Mouse (Mus musculus): ENCODE measurements around the gene Pate2.

The Pate2 gene

GRCm38 (mm10) chr9:35569571-35570534 lies at the start of gene Pate2, which contains the start of gene Hyls1:
TSS of gene Pate2 (plus strand) at chr9:35570284.
TSS of gene Hyls1 (minus strand) at chr9:35570398.
- peak; percentile 99 for DNase-seq (ENCODE audit: low read depth, low spot score)

- DNase-seq (ENCODE audit: low read depth, low spot score): no peak
Measured at GRCm38 (mm10) chr9:35520631-35521348, 49.3 kb upstream of the Pate2 start.

- no peak for DNase-seq (ENCODE audit: low read depth, low spot score)
Measured at GRCm38 (mm10) chr9:35522241-35522640, 47.8 kb upstream of the Pate2 start.

- no peak for DNase-seq (ENCODE audit: low read depth, low spot score)
Measured at GRCm38 (mm10) chr9:35522821-35523515, 47.1 kb upstream of the Pate2 start.

GRCm38 (mm10) chr9:35523541-35523940 lies 46.5 kb upstream of the Pate2 start:
- DNase-seq (ENCODE audit: low read depth, low spot score): peak; percentile 58

- DNase-seq (ENCODE audit: low read depth, low spot score): peak; percentile 79
Measured at GRCm38 (mm10) chr9:35523941-35524411, 46.1 kb upstream of the Pate2 start.

GRCm38 (mm10) chr9:35529141-35529540 lies 40.9 kb upstream of the Pate2 start:
- DNase-seq (ENCODE audit: low read depth, low spot score): no peak

GRCm38 (mm10) chr9:35529796-35530195 lies 40.3 kb upstream of the Pate2 start:
- DNase-seq (ENCODE audit: low read depth, low spot score): peak; percentile 51

- DNase-seq (ENCODE audit: low read depth, low spot score): no peak
Measured at GRCm38 (mm10) chr9:35533266-35533665, 36.8 kb upstream of the Pate2 start.

GRCm38 (mm10) chr9:35535110-35535509 lies 35.0 kb upstream of the Pate2 start:
- peak; percentile 83 for DNase-seq (ENCODE audit: low read depth, low spot score)

GRCm38 (mm10) chr9:35535876-35536275 lies 34.2 kb upstream of the Pate2 start:
- DNase-seq (ENCODE audit: low read depth, low spot score): no peak

- no peak for DNase-seq (ENCODE audit: low read depth, low spot score)
Measured at GRCm38 (mm10) chr9:35539001-35539750, 30.9 kb upstream of the Pate2 start.

GRCm38 (mm10) chr9:35541024-35541423 lies 29.1 kb upstream of the Pate2 start:
- no peak for DNase-seq (ENCODE audit: low read depth, low spot score)

GRCm38 (mm10) chr9:35541488-35541887 lies 28.6 kb upstream of the Pate2 start:
- DNase-seq (ENCODE audit: low read depth, low spot score): peak; percentile 90

- DNase-seq (ENCODE audit: low read depth, low spot score): no peak
Measured at GRCm38 (mm10) chr9:35541941-35542340, 28.1 kb upstream of the Pate2 start.

- no peak for DNase-seq (ENCODE audit: low read depth, low spot score)
Measured at GRCm38 (mm10) chr9:35543099-35543860, 26.8 kb upstream of the Pate2 start.

- DNase-seq (ENCODE audit: low read depth, low spot score): no peak
Measured at GRCm38 (mm10) chr9:35544666-35545065, 25.4 kb upstream of the Pate2 start.

GRCm38 (mm10) chr9:35545704-35546103 lies 24.4 kb upstream of the Pate2 start:
- no peak for DNase-seq (ENCODE audit: low read depth, low spot score)

- DNase-seq (ENCODE audit: low read depth, low spot score): no peak
Measured at GRCm38 (mm10) chr9:35546745-35547144, 23.3 kb upstream of the Pate2 start.

GRCm38 (mm10) chr9:35548455-35548854 lies 21.6 kb upstream of the Pate2 start:
- no peak for DNase-seq (ENCODE audit: low read depth, low spot score)
